Mouse (Mus musculus) liver, embryonic 14.5 days (tissue): ENCODE data around the gene Zfp821. TPM values are rescaled to one million over a fixed set of nuclear protein-coding genes. Genes with fewer than 3 reads are reported as not detected.

Experiments used
- ATAC-seq: fragments of 200-750 bp; cut with Nextera tagmentation; 2 replicates; pipeline ENCODE4 v1.8.0; 2017; ENCODE audit warnings: moderate number of reproducible peaks, mild to moderate bottlenecking, moderate library complexity; ENCODE audit not compliant: insufficient read depth
- DNase-seq, 3 experiments: peaks; one replicate each; pipeline ENCODE4 v3.0.0-alpha.2; 2012 to 2013; ENCODE audit warnings: low read depth in 3 of 3, low spot score in 3 of 3
- H3K27ac ChIP-seq: fragments of 300-500 bp; sonication (generic); 2 replicates; pipeline ENCODE4 v1.5.1; 2014; ENCODE audit warnings: moderate library complexity, mild to moderate bottlenecking, control low read depth, inconsistent platforms
- H3K27me3 ChIP-seq: fragments of 300-500 bp; sonication (generic); 2 replicates; pipeline ENCODE4 v1.6.1; 2014; ENCODE audit warnings: mild to moderate bottlenecking, low read length, moderate library complexity; ENCODE audit not compliant: control insufficient read depth, insufficient read depth
- H3K36me3 ChIP-seq: fragments of 300-500 bp; sonication (generic); replicated peaks from 2 replicates; pipeline ENCODE4 v1.6.1; 2014; ENCODE audit warnings: low read depth; ENCODE audit not compliant: control insufficient read depth, insufficient read depth
- H3K4me1 ChIP-seq, 2 experiments: fragments of 200-500 bp in 1 of 2; fragments of 300-500 bp in 1 of 2; sonication (generic) in 1 of 2; replicated peaks; 2 replicates each; pipeline ENCODE4 v1.6.1; 2012 to 2014; ENCODE audit warnings: antibody characterized with exemption in 1 of 2, inconsistent platforms in 1 of 2, low read length in 1 of 2; ENCODE audit not compliant: control insufficient read depth in 2 of 2, insufficient read depth in 2 of 2
- H3K4me2 ChIP-seq: fragments of 300-500 bp; sonication (generic); 2 replicates; pipeline ENCODE4 v1.6.1; 2014; ENCODE audit warnings: low read depth, mild to moderate bottlenecking, control low read depth, moderate library complexity
- H3K4me3 ChIP-seq, 2 experiments: fragments of 200-500 bp in 1 of 2; fragments of 300-500 bp in 1 of 2; sonication (generic) in 1 of 2; 2 replicates each; pipeline ENCODE4 v1.5.1; 2012 to 2014; ENCODE audit warnings: low read depth in 2 of 2, low read length in 2 of 2, mild to moderate bottlenecking in 2 of 2, control low read depth in 1 of 2, inconsistent platforms in 1 of 2, moderate library complexity in 1 of 2; ENCODE audit not compliant: insufficient read depth in 1 of 2
- H3K9ac ChIP-seq: fragments of 300-500 bp; sonication (generic); replicated peaks from 2 replicates; pipeline ENCODE4 v1.6.1; 2014; ENCODE audit warnings: mild to moderate bottlenecking, control low read depth, moderate library complexity
- H3K9me3 ChIP-seq: fragments of 300-500 bp; sonication (generic); 2 replicates; pipeline ENCODE4 v1.6.1; 2016; ENCODE audit warnings: low read length, mixed read lengths; ENCODE audit not compliant: control insufficient read depth
- CTCF ChIP-seq: IDR thresholded peaks from 2 replicates; pipeline ENCODE4 v1.5.1; 2016; ENCODE audit warnings: antibody characterized with exemption, low read depth, control low read depth
- EP300 ChIP-seq: IDR thresholded peaks from 2 replicates; pipeline ENCODE4 v1.6.1; 2016; ENCODE audit warnings: antibody characterized with exemption, low read depth
- WGBS: fragments of 180-500 bp; shearing (Covaris S2); extraction: QIAGEN DNeasy Blood & Tissue Kit; methylation state at CpG from one replicate; pipeline ENCODE4 v1.1.7; 2014; ENCODE audit not compliant: insufficient replicate concordance; 5-methylcytosine and 5-hydroxymethylcytosine counted together
- polyA plus RNA-seq, 2 experiments: library from polyadenylated mRNA; depleted of rRNA in 1 of 2; stranded (reverse) in 1 of 2; unstranded in 1 of 2; fragments of >200 nt; fragmentation: Nextera tagmentation in 1 of 2; extraction: Ambion mirVana in 1 of 2; gene quantifications; 2 replicates each; pipeline versions ENCODE4 v1.2.1 to v1.2.3; 2012 to 2014

The Zfp821 gene
- polyA plus RNA-seq, 2 experiments = 4.8 to 5.4 TPM

DNA sequence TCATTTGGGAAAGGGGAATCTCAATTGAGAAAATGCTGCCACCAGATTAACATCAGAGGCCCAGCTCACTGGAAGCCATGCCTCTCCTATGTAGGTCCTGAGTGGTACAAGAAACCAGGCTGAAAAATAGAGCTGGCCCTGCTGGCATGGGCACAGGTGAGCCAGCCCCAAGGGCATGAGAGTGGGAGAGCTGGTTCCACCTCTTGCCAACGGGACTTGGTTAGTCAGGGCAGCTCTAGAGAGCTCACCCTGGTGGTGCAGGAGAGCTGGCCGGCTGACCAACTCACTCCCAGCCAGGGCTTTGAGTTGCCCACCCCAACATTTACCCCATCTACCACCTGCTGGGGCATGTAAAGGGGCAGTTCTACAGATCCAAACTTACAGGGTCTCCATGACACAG, 31.8 kb upstream of the Zfp821 start:
- TF ChIP-seq EP300 (no peak), CTCF (no peak)

DNA sequence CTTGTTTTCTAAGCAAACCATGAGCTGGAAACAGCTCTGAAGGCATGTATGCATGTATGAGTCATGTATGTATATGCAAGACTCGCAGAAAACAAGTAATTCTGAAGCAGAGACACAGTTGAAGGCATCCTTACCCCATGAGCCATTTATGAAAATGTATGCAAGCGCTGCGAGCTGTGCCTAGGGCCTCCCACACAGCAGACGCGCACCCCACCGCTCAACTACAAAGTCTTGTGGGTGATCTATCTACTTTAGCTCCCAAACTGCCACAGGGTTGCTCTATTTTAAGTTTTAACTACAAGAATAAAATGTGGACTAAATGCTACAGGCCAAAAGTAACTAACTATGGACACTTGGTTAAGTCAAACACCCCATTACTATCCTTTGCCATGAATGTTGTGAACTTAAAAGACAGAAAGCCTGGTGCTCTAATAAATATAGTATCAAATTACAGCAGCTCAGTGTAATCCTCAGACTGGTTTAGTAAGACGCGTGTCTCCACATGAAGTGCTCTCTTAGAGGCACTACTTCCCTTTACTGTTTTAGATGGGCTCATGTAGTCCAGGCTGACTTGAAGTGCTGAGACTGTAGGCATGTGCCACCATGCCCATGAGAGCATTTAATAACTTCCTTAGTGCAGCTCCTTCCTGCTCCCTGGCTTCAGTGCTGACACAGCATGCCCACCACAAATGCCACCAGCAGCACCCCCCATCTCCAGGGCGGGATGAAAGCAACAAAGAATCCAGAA, 29.3 kb upstream of the Zfp821 start:
- ATAC-seq = no peak
- 89% methylated on average over 9 of the region's 9 CpGs for WGBS
- H3K9me3 ChIP-seq = no peaks in the 10 kb centered on the region
- H3K27ac ChIP-seq = no peak overlapping the region
- H3K9ac ChIP-seq = no peak overlapping the region
- no peak overlapping the region for H3K4me2 ChIP-seq
- H3K4me3 ChIP-seq = no peak overlapping the region
- H3K36me3 ChIP-seq = peaks cover 83% of the 10 kb centered on the region
- DNase-seq = no peak
- no peaks in the 10 kb centered on the region for H3K4me1 ChIP-seq
- no peak for TF ChIP-seq EP300
- TF ChIP-seq CTCF = no peak
- H3K27me3 ChIP-seq = no peaks in the 10 kb centered on the region

More for the DNA sequence above, 31.8 kb upstream of the Zfp821 start:
- H3K27me3 ChIP-seq = no peaks in the 10 kb centered on the region
- H3K9me3 ChIP-seq = no peaks in the 10 kb centered on the region
- H3K4me2 ChIP-seq = no peak overlapping the region
- ATAC-seq (no peak), DNase-seq (no peak)
- no peak overlapping the region for H3K4me3 ChIP-seq
- H3K9ac ChIP-seq = no peak overlapping the region
- no peaks in the 10 kb centered on the region for H3K4me1 ChIP-seq
- WGBS = 85% methylated on average over 2 of the region's 2 CpGs
- H3K36me3 ChIP-seq = peaks cover 71% of the 10 kb centered on the region
- H3K27ac ChIP-seq = no peak overlapping the region

DNA sequence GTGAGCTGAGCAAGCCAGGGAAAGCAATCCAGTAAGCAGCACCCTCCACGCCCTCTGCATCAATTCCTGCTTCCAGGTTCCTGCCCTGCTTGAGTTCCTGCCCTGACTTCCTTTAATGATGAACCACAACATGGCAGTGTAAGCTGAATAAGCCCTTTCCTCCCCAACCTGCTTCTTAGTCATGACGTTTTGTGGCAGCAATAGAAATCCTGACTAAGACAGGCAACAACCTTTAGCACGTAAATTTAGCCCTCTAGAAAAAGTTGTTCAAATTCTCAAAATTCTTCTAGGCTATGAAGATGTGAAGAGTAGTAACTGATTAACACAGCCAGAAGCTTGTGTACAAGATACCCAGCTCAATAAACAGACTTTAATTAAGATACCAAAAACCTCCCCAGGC, 23.8 kb upstream of the Zfp821 start:
- Histone ChIP-seq H3K9ac (no peak overlapping the region), H3K4me1 (no peaks in the 10 kb centered on the region), H3K4me2 (no peak overlapping the region), H3K36me3 (peaks cover 60% of the 10 kb centered on the region), H3K4me3 (no peak overlapping the region), H3K27me3 (no peaks in the 10 kb centered on the region), H3K27ac (no peak overlapping the region), H3K9me3 (no peaks in the 10 kb centered on the region)
- TF ChIP-seq EP300 (no peak), CTCF (no peak)
- DNase-seq (no peak), ATAC-seq (no peak)
- WGBS = 68% methylated on average over 3 of the region's 3 CpGs

DNA sequence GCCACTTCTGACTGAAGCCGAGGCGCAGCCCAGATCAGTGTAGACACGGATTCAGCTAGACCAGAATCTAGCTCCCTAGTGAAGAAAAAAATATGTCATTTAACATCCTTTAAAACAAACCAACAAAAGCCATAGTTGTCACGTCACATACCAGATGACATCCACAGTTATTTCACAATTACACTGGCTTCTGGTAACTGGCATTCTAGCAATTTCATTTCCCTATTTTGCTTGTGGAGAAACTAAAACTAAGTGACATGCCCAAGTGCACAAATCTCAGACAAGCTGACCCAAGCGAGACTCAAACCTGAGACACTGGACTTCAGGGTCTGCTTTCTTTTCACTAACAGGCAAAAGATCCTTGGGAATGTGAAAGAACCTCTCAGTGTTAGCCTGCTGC, 23.2 kb upstream of the Zfp821 start:
- no peak for ATAC-seq

DNA sequence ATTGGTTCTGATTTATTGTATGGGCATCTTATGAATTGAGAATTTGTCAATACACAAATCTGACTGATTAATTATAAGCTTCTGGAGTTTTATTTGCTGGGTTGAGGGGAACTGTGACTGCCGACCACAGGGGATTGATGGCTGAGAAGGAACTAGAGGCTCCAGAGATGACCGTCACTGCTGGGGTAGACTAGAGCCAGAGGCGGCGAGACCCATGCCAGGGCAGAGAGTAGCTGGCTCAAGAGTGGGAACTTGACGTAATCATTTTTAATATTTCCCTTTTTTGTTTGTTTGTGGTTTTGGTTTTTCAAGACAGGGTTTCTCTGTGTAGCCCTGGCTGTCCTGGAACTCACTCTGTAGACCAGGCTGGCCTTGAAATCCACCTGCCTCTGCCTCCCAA, 18.1 kb upstream of the Zfp821 start:
- H3K27ac ChIP-seq = no peak overlapping the region
- WGBS = 70% methylated on average over 5 of the region's 5 CpGs
- peaks cover 8 to 9% of the 10 kb centered on the region in 2 experiments for H3K4me1 ChIP-seq
- no peak overlapping the region for H3K4me3 ChIP-seq
- H3K4me2 ChIP-seq = no peak overlapping the region
- TF ChIP-seq CTCF (no peak), EP300 (no peak)
- no peak for ATAC-seq
- H3K27me3 ChIP-seq = no peaks in the 10 kb centered on the region
- H3K36me3 ChIP-seq = peaks cover 12% of the 10 kb centered on the region
- H3K9me3 ChIP-seq = no peaks in the 10 kb centered on the region
- no peak for DNase-seq
- no peak overlapping the region for H3K9ac ChIP-seq

More for the DNA sequence above, 23.2 kb upstream of the Zfp821 start:
- peaks cover 54% of the 10 kb centered on the region for H3K36me3 ChIP-seq
- TF ChIP-seq EP300 (no peak), CTCF (no peak)
- no peak overlapping the region for H3K4me3 ChIP-seq
- no peak overlapping the region for H3K27ac ChIP-seq
- DNase-seq = no peak
- no peaks in the 10 kb centered on the region for H3K27me3 ChIP-seq
- no peaks in the 10 kb centered on the region for H3K4me1 ChIP-seq
- 78% methylated on average over 5 of the region's 5 CpGs for WGBS
- H3K9ac ChIP-seq = no peak overlapping the region
- no peaks in the 10 kb centered on the region for H3K9me3 ChIP-seq
- no peak overlapping the region for H3K4me2 ChIP-seq
